Mouse (Mus musculus) embryonic facial prominence, embryonic 14.5 days (tissue): Measurements from ENCODE around the gene Tmem108. TPM values are rescaled to one million over a fixed set of nuclear protein-coding genes. Genes with fewer than 3 reads are reported as not detected.

Experiments used
- ATAC-seq: fragments of 200-750 bp; cut with Nextera tagmentation; 2 replicates; pipeline ENCODE4 v1.8.0; 2017; ENCODE audit warnings: low read depth, moderate number of reproducible peaks, moderate TSS enrichment
- DNase-seq: peaks from one replicate; pipeline ENCODE4 v3.0.0-alpha.2; 2015; ENCODE audit warnings: low spot score
- H3K27ac ChIP-seq: fragments of 300-500 bp; sonication (generic); replicated peaks from 2 replicates; pipeline ENCODE4 v1.5.1; 2014; ENCODE audit warnings: low read depth, mild to moderate bottlenecking, low read length, moderate library complexity
- H3K27me3 ChIP-seq: fragments of 300-500 bp; sonication (generic); replicated peaks from 2 replicates; pipeline ENCODE4 v1.6.1; 2014; ENCODE audit warnings: low read length; ENCODE audit not compliant: control insufficient read depth, insufficient read depth
- H3K36me3 ChIP-seq: fragments of 300-500 bp; sonication (generic); 2 replicates; pipeline ENCODE4 v1.6.1; 2014; ENCODE audit warnings: low read length, mixed read lengths; ENCODE audit not compliant: control insufficient read depth, insufficient read depth
- H3K4me1 ChIP-seq: fragments of 300-500 bp; sonication (generic); 2 replicates; pipeline ENCODE4 v1.6.1; 2014; ENCODE audit warnings: antibody characterized with exemption, low read length; ENCODE audit not compliant: control insufficient read depth, insufficient read depth
- H3K4me2 ChIP-seq: fragments of 300-500 bp; sonication (generic); 2 replicates; pipeline ENCODE4 v1.6.1; 2014; ENCODE audit warnings: low read depth, mild to moderate bottlenecking, low read length, moderate library complexity, mixed read lengths
- H3K4me3 ChIP-seq: fragments of 300-500 bp; sonication (generic); 2 replicates; pipeline ENCODE4 v1.5.1; 2014; ENCODE audit warnings: low read depth, mild to moderate bottlenecking, low read length
- H3K9ac ChIP-seq: fragments of 300-500 bp; sonication (generic); 2 replicates; pipeline ENCODE4 v1.6.1; 2014; ENCODE audit warnings: low read depth, mild to moderate bottlenecking, low read length, moderate library complexity, mixed read lengths
- H3K9me3 ChIP-seq: fragments of 300-500 bp; sonication (generic); 2 replicates; pipeline ENCODE4 v1.6.1; 2016; ENCODE audit warnings: low read length; ENCODE audit not compliant: control insufficient read depth
- WGBS: fragments of 180-500 bp; shearing (Covaris S2); extraction: QIAGEN DNeasy Blood & Tissue Kit; methylation state at CpG from one replicate; pipeline ENCODE4 v1.1.7; 2014; 5-methylcytosine and 5-hydroxymethylcytosine counted together
- polyA plus RNA-seq: library from polyadenylated mRNA; unstranded; fragments of >200 nt; fragmentation: Nextera tagmentation; extraction: Ambion mirVana; gene quantifications from 2 replicates; pipeline ENCODE4 v1.2.1, GENCODE M21; 2014

Gene Tmem108
- polyA plus RNA-seq, 1 experiment from 2014 or later = 9.9 TPM

GRCm38 (mm10) chr9:103545271-103545670 lies 216.4 kb downstream of the Tmem108 start:
- H3K36me3 ChIP-seq = no peaks in the 10 kb centered on the region
- H3K4me2 ChIP-seq = no peak overlapping the region
- H3K4me3 ChIP-seq = no peak overlapping the region
- no peaks in the 10 kb centered on the region for H3K27me3 ChIP-seq
- 32% methylated on average over 4 of the region's 4 CpGs for WGBS
- H3K9me3 ChIP-seq = no peaks in the 10 kb centered on the region
- ATAC-seq (no peak), DNase-seq (peak; percentile 62)
- no peak overlapping the region for H3K9ac ChIP-seq
- H3K27ac ChIP-seq = no peak overlapping the region
- no peaks in the 10 kb centered on the region; the same call in 1 of the 2 replicates for H3K4me1 ChIP-seq

DNA sequence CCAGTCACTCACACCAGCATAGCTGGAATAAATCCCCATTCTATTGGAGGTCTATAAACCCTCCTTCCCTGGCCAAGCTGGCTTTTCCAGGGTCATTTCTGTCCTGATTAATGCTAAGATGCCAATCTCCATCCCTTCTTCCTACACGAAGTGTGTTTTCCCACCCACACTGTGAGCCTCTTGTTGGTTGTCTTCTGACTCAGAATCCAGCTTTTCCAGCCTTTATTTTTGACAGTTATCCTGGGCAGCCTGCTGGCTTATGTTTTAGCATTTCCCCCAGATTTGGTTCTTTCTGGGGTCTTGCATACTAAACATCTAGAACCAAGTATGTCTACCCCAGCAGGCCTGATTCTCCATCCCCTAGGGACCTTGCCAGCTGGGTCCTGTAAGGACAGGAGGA lies 217.0 kb downstream of the Tmem108 start:
- no peak overlapping the region for H3K4me2 ChIP-seq
- no peak overlapping the region for H3K4me3 ChIP-seq
- H3K27me3 ChIP-seq = no peaks in the 10 kb centered on the region
- DNase-seq (no peak), ATAC-seq (no peak)
- no peaks in the 10 kb centered on the region; the same call in none of the 2 replicates for H3K4me1 ChIP-seq
- no peak overlapping the region for H3K9ac ChIP-seq
- whole genome bisulfite sequencing = 77% methylated on average over 1 of the region's 1 CpGs
- no peaks in the 10 kb centered on the region for H3K9me3 ChIP-seq
- no peak overlapping the region for H3K27ac ChIP-seq
- H3K36me3 ChIP-seq = no peaks in the 10 kb centered on the region

GRCm38 (mm10) chr9:103540518-103540917 lies 221.1 kb downstream of the Tmem108 start:
- DNase-seq (no peak), ATAC-seq (no peak)
- Histone ChIP-seq H3K36me3 (no peaks in the 10 kb centered on the region), H3K9me3 (no peaks in the 10 kb centered on the region), H3K27me3 (no peaks in the 10 kb centered on the region), H3K4me3 (no peak overlapping the region), H3K9ac (no peak overlapping the region), H3K27ac (no peak overlapping the region), H3K4me2 (no peak overlapping the region), H3K4me1 (no peaks in the 10 kb centered on the region; the same call in 1 of the 2 replicates)
- 70% methylated on average over 8 of the region's 8 CpGs for WGBS

- no peak overlapping the region for H3K9ac ChIP-seq
- no peak overlapping the region for H3K4me3 ChIP-seq
- H3K27me3 ChIP-seq = no peaks in the 10 kb centered on the region
- H3K4me1 ChIP-seq = no peaks in the 10 kb centered on the region; the same call in 1 of the 2 replicates
- WGBS = 45% methylated on average over 8 of the region's 8 CpGs
- DNase-seq = no peak
- H3K4me2 ChIP-seq = no peak overlapping the region
- H3K36me3 ChIP-seq = no peaks in the 10 kb centered on the region
- H3K9me3 ChIP-seq = no peaks in the 10 kb centered on the region
- no peak for ATAC-seq
- no peak overlapping the region for H3K27ac ChIP-seq
Measured at GRCm38 (mm10) chr9:103538047-103538816, 223.4 kb downstream of the Tmem108 start.

DNA sequence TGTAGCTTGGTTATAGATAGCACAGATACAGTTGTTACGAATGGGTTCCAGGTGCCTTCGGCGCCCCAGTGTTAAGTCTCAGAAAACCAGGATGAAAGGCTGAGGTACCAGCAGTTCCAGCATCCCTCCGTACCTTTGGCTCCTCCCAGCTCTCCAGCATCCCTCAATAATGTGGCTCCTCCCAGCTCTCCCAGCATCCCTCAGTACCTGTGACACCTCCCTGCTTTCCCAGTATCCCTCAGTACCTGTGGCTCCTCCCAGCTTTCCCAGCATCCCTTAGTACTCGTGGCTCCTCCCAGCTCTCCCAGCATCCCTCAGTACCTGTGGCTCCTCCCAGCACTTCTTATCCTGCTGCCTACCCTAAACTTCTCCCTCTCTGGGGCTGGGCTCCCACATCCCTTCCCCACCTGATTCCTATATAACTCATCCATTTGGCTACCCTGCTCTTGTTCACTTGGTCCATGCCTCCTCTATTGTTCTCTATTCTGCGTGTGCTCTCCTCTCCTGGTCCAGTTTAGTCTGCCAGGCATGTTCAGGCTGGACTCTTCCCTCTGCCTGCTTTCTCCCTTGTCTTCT lies 225.5 kb downstream of the Tmem108 start:
- Histone ChIP-seq H3K9ac (no peak overlapping the region), H3K27me3 (no peaks in the 10 kb centered on the region), H3K4me2 (no peak overlapping the region), H3K27ac (no peak overlapping the region), H3K9me3 (no peaks in the 10 kb centered on the region), H3K4me1 (no peaks in the 10 kb centered on the region; the same call in 1 of the 2 replicates), H3K36me3 (no peaks in the 10 kb centered on the region), H3K4me3 (no peak overlapping the region)
- WGBS = 89% methylated on average over 6 of the region's 6 CpGs
- DNase-seq = no peak
- 0 out of 2 replicates have a peak, but pooled peaks have one; percentile 14 for ATAC-seq

DNA sequence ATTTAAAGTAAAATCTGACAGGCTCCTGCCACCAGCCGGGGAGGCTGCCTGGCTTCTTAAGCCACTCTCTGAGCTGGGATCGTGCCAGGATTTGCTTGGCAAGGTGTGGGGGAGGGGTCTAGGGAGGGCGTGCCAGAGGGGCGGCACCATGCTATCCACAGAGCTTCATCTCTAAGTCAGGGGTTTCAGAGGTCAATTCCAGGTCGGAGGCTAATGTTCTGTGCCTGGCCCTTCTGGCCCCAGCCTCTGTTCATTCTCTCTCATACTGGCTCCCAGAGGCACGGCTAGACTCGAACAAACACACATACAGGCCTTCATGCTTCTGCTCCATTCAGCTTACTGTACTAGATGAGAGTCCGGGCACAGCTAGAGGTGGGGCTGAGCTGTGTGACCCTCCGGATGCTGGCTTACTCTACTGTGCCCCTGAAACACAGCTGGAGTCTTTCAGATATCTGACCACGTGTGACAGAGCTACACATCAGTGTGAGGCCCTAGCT lies 236.5 kb downstream of the Tmem108 start:
- Histone ChIP-seq H3K4me2 (no peak overlapping the region), H3K9me3 (no peaks in the 10 kb centered on the region), H3K27me3 (no peaks in the 10 kb centered on the region), H3K4me3 (no peak overlapping the region), H3K27ac (no peak overlapping the region), H3K9ac (no peak overlapping the region), H3K4me1 (peaks cover 14% of the 10 kb centered on the region; the same call in 1 of the 2 replicates), H3K36me3 (no peaks in the 10 kb centered on the region)
- WGBS = 11% methylated on average over 10 of the region's 10 CpGs
- DNase-seq (peak; percentile 74), ATAC-seq (peak; percentile 30; the same call in 1 of the 2 replicates)

GRCm38 (mm10) chr9:103524600-103524999 lies 237.0 kb downstream of the Tmem108 start:
- Histone ChIP-seq H3K27ac (no peak overlapping the region), H3K4me2 (no peak overlapping the region), H3K36me3 (no peaks in the 10 kb centered on the region), H3K27me3 (no peaks in the 10 kb centered on the region), H3K9me3 (no peaks in the 10 kb centered on the region), H3K9ac (no peak overlapping the region), H3K4me1 (peaks cover 14% of the 10 kb centered on the region; the same call in 1 of the 2 replicates), H3K4me3 (no peak overlapping the region)
- ATAC-seq (no peak), DNase-seq (no peak)
- WGBS = 25% methylated on average over 5 of the region's 5 CpGs

DNA sequence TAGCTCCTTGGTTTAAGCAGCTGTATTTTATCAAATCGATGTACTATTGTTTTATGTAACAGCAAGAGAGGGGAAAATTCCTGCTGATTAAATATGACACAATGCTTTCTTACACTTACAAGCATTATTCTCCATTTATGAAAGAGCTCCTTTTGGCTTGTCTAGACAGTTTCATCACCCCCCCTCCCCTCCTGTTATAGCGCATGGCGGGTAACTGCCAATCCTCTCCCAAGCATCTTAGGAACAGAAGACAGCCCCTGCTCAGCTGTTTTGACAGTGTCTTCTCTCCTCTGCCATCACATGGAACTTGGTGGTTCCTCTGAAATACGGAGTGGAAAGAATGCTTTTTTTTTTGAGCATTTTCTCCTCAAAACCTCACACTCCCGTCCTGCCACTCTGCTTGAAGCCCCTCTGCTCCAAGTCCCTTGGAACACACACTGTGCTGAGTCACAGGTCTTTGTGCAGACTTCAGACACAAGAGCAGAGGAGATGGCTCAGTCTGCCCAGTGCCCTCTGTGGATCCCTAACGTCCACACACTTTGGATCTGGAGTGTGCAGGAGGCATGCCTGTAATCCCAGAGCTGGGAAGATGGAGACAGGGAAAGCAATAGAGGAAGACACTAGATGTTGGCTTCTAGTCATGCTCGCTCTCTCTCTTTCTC lies 237.8 kb downstream of the Tmem108 start:
- DNase-seq = no peak
- Histone ChIP-seq H3K4me1 (peaks cover 14% of the 10 kb centered on the region; the same call in 1 of the 2 replicates), H3K36me3 (no peaks in the 10 kb centered on the region), H3K27me3 (no peaks in the 10 kb centered on the region), H3K9ac (no peak overlapping the region), H3K27ac (no peak overlapping the region), H3K9me3 (0 out of 2 replicates have a peak, but pooled peaks cover 3% of the 10 kb centered on the region), H3K4me3 (no peak overlapping the region), H3K4me2 (no peak overlapping the region)
- 49% methylated on average over 7 of the region's 7 CpGs for WGBS
- no peak for ATAC-seq
